Mouse (Mus musculus): ENCODE results near the gene Cacna1f.

Cacna1f gene

GRCm38 (mm10) chrX:7674284-7675000, 67.6 kb downstream of the Cacna1f start:
- no peak for DNase-seq (ENCODE audit: low spot score)

- DNase-seq (ENCODE audit: low spot score): no peak
Measured at GRCm38 (mm10) chrX:7675001-7675380, 68.1 kb downstream of the Cacna1f start.

GRCm38 (mm10) chrX:7678986-7679385, 72.1 kb downstream of the Cacna1f start:
- DNase-seq (ENCODE audit: low spot score): no peak

GRCm38 (mm10) chrX:7679405-7680056, 72.6 kb downstream of the Cacna1f start:
- DNase-seq (ENCODE audit: low spot score): peak; percentile 90

GRCm38 (mm10) chrX:7680057-7680412, 73.2 kb downstream of the Cacna1f start:
- no peak for DNase-seq (ENCODE audit: low spot score)

- DNase-seq (ENCODE audit: low spot score): no peak
Measured at GRCm38 (mm10) chrX:7680864-7681263, 74.0 kb downstream of the Cacna1f start, which contains the start of gene Magix. Gene Magix, minus strand, starts transcription at chrX:7681251.

Measured in embryo, embryonic 10 days (tissue).